Mouse (Mus musculus) heart, postnatal 0 days (tissue): ENCODE results near the gene Mthfd2. TPM values are rescaled to one million over a fixed set of nuclear protein-coding genes. Genes with fewer than 3 reads are reported as not detected.

Source experiments
- ATAC-seq: fragments of 200-750 bp; cut with Nextera tagmentation; 2 replicates; pipeline ENCODE4 v1.8.0; 2017; ENCODE audit warnings: low read depth, moderate number of reproducible peaks, moderate library complexity; ENCODE audit not compliant: insufficient read depth
- DNase-seq: peaks from one replicate; pipeline ENCODE4 v3.0.0-alpha.2; 2016; ENCODE audit warnings: low spot score
- H3K27ac ChIP-seq: fragments of 300-500 bp; sonication (generic); 2 replicates; pipeline ENCODE4 v1.5.1; 2014; ENCODE audit warnings: low read depth, mild to moderate bottlenecking
- H3K27me3 ChIP-seq: fragments of 300-500 bp; sonication (generic); 2 replicates; pipeline ENCODE4 v1.6.1; 2014; ENCODE audit warnings: low read length, mixed read lengths; ENCODE audit not compliant: control insufficient read depth, insufficient read depth
- H3K36me3 ChIP-seq: fragments of 300-500 bp; sonication (generic); replicated peaks from 2 replicates; pipeline ENCODE4 v1.6.1; 2014; ENCODE audit warnings: low read length, mixed read lengths; ENCODE audit not compliant: control insufficient read depth, insufficient read depth
- H3K4me1 ChIP-seq: fragments of 300-500 bp; sonication (generic); 2 replicates; pipeline ENCODE4 v1.6.1; 2014; ENCODE audit warnings: antibody characterized with exemption; ENCODE audit not compliant: control insufficient read depth, insufficient read depth
- H3K4me2 ChIP-seq: fragments of 300-500 bp; sonication (generic); 2 replicates; pipeline ENCODE4 v1.6.1; 2014; ENCODE audit warnings: low read depth, mild to moderate bottlenecking, low read length, moderate library complexity
- H3K4me3 ChIP-seq: fragments of 300-500 bp; sonication (generic); 2 replicates; pipeline ENCODE4 v1.5.1; 2014; ENCODE audit warnings: low read depth, low read length
- H3K9ac ChIP-seq: fragments of 300-500 bp; sonication (generic); replicated peaks from 2 replicates; pipeline ENCODE4 v1.6.1; 2014; ENCODE audit warnings: low read depth, low read length, mixed read lengths
- H3K9me3 ChIP-seq: fragments of 300-500 bp; sonication (generic); replicated peaks from 2 replicates; pipeline ENCODE4 v1.6.1; 2016; ENCODE audit warnings: low read length; ENCODE audit not compliant: control insufficient read depth
- CTCF ChIP-seq: IDR thresholded peaks from 2 replicates; pipeline ENCODE4 v1.5.1; 2016; ENCODE audit warnings: antibody characterized with exemption, control low read depth, low read depth
- EP300 ChIP-seq: IDR thresholded peaks from 2 replicates; pipeline ENCODE4 v1.6.1; 2016; ENCODE audit warnings: antibody characterized with exemption, low read depth
- WGBS: fragments of 180-500 bp; shearing (Covaris S2); extraction: QIAGEN DNeasy Blood & Tissue Kit; methylation state at CpG from one replicate; pipeline ENCODE4 v1.1.7; 2014; 5-methylcytosine and 5-hydroxymethylcytosine counted together
- polyA plus RNA-seq: library from polyadenylated mRNA; unstranded; fragments of >200 nt; fragmentation: Nextera tagmentation; extraction: Ambion mirVana; gene quantifications from 2 replicates; pipeline ENCODE4 v1.2.1, GENCODE M21; 2015
- total RNA-seq: library from RNA; depleted of rRNA; stranded (reverse); fragments of >200 nt; gene quantifications from 2 replicates; pipeline ENCODE4 v1.2.3, GENCODE M21; 2014; ENCODE audit warnings: low replicate concordance; rRNA removed

The Mthfd2 gene
- total and polyA plus RNA-seq, 2 experiments from 2014 or later, result 3.6 to 8.9 TPM

- no peak overlapping the region for H3K4me2 ChIP-seq
- no peak overlapping the region for H3K4me3 ChIP-seq
- H3K27me3 ChIP-seq, result no peaks in the 10 kb centered on the region
- H3K9ac ChIP-seq, result no peak overlapping the region
- H3K36me3 ChIP-seq, result no peaks in the 10 kb centered on the region
- peak; percentile 47 for TF ChIP-seq CTCF
- no peak for TF ChIP-seq EP300
- no peaks in the 10 kb centered on the region for H3K4me1 ChIP-seq
- no peak for DNase-seq
- no peak overlapping the region for H3K27ac ChIP-seq
- no peak for ATAC-seq
- no peaks in the 10 kb centered on the region for H3K9me3 ChIP-seq
Observed at GRCm38 (mm10) chr6:83265253-83265652, 60.5 kb downstream of the Mthfd2 start.

- H3K9me3 ChIP-seq, result no peaks in the 10 kb centered on the region
- no peaks in the 10 kb centered on the region for H3K36me3 ChIP-seq
- H3K4me3 ChIP-seq, result no peak overlapping the region
- ATAC-seq, result no peak
- H3K4me2 ChIP-seq, result no peak overlapping the region
- no peak for DNase-seq
- TF ChIP-seq EP300 (no peak), CTCF (no peak)
- 88% methylated on average over 1 of the region's 1 CpGs for WGBS
- H3K27ac ChIP-seq, result no peak overlapping the region
- H3K4me1 ChIP-seq, result no peaks in the 10 kb centered on the region
- no peaks in the 10 kb centered on the region for H3K27me3 ChIP-seq
- H3K9ac ChIP-seq, result no peak overlapping the region
Observed at GRCm38 (mm10) chr6:83264516-83264915, 61.2 kb downstream of the Mthfd2 start.

Other genes with a start within 250 kb of the Mthfd2 start
- gene Pcgf1, start 248.0 kb downstream of the Mthfd2 start, total RNA-seq, result 12.1 and 14.8 TPM in 2 replicates
- gene Pcgf1, start 248.0 kb downstream of the Mthfd2 start, polyA plus RNA-seq, result 13.2 and 14.7 TPM in 2 replicates
- not detected in 2 replicates for gene Lbx2, start 239.5 kb downstream of the Mthfd2 start, total RNA-seq
- gene Lbx2, start 239.5 kb downstream of the Mthfd2 start, polyA plus RNA-seq, result 0.59 and 0.64 TPM in 2 replicates
- gene Ccdc142, start 224.3 kb downstream of the Mthfd2 start, total RNA-seq, result 0.11 and 0.97 TPM in 2 replicates
- gene Ccdc142, start 224.3 kb downstream of the Mthfd2 start, polyA plus RNA-seq, result 1.1 and 1.6 TPM in 2 replicates
- gene Gm42688, start 224.3 kb downstream of the Mthfd2 start, total RNA-seq, result 2.4 and 3.4 TPM in 2 replicates
- gene Gm42688, start 224.3 kb downstream of the Mthfd2 start, polyA plus RNA-seq, result 1.1 and 1.4 TPM in 2 replicates
- gene Mrpl53, start 216.9 kb downstream of the Mthfd2 start, total RNA-seq, result 87.9 and 156 TPM in 2 replicates
- gene Mrpl53, start 216.9 kb downstream of the Mthfd2 start, polyA plus RNA-seq, result 242 and 247 TPM in 2 replicates
- gene Mogs, start 210.4 kb downstream of the Mthfd2 start, total RNA-seq, result 27.5 and 28.1 TPM in 2 replicates
- gene Mogs, start 210.4 kb downstream of the Mthfd2 start, polyA plus RNA-seq, result 7.9 and 9.4 TPM in 2 replicates
- gene Wbp1, start 204.3 kb downstream of the Mthfd2 start, total RNA-seq, result 151 and 186 TPM in 2 replicates
- gene Wbp1, start 204.3 kb downstream of the Mthfd2 start, polyA plus RNA-seq, result 97.5 and 98.1 TPM in 2 replicates
- 8.9 and 11.6 TPM in 2 replicates for gene Ino80b, start 200.5 kb downstream of the Mthfd2 start, total RNA-seq
- 5.5 and 6.8 TPM in 2 replicates for gene Ino80b, start 200.5 kb downstream of the Mthfd2 start, polyA plus RNA-seq
- 40.0 and 45.9 TPM in 2 replicates for gene Rtkn, start 190.4 kb downstream of the Mthfd2 start, total RNA-seq
- gene Rtkn, start 190.4 kb downstream of the Mthfd2 start, polyA plus RNA-seq, result 12.5 and 13.0 TPM in 2 replicates
- 1.4 and 5.5 TPM in 2 replicates for gene Wdr54, start 169.5 kb downstream of the Mthfd2 start, total RNA-seq
- gene Wdr54, start 169.5 kb downstream of the Mthfd2 start, polyA plus RNA-seq, result 0.96 and 1.1 TPM in 2 replicates
- 2.0 TPM in 1 of 2 replicates, not detected in the other for gene 1700003E16Rik, start 169.5 kb downstream of the Mthfd2 start, total RNA-seq
- gene 1700003E16Rik, start 169.5 kb downstream of the Mthfd2 start, polyA plus RNA-seq, result 0.20 and 0.45 TPM in 2 replicates
- 45.9 and 47.7 TPM in 2 replicates for gene Dctn1, start 160.0 kb downstream of the Mthfd2 start, total RNA-seq
- 48.9 and 50.8 TPM in 2 replicates for gene Dctn1, start 160.0 kb downstream of the Mthfd2 start, polyA plus RNA-seq
- gene Slc4a5, start 106.1 kb downstream of the Mthfd2 start, total RNA-seq, result not detected in 2 replicates
- gene Slc4a5, start 106.1 kb downstream of the Mthfd2 start, polyA plus RNA-seq, result 0.03 TPM in 1 of 2 replicates, not detected in the other
- gene Mob1a, start 108 bp upstream of the Mthfd2 start, total RNA-seq, result 33.8 and 35.0 TPM in 2 replicates
- 15.1 and 15.9 TPM in 2 replicates for gene Mob1a, start 108 bp upstream of the Mthfd2 start, polyA plus RNA-seq
- gene Bola3, start 23.2 kb upstream of the Mthfd2 start, total RNA-seq, result 32.0 and 36.3 TPM in 2 replicates
- gene Bola3, start 23.2 kb upstream of the Mthfd2 start, polyA plus RNA-seq, result 492 and 553 TPM in 2 replicates
- 14.1 and 17.3 TPM in 2 replicates for gene Tet3, start 133.2 kb upstream of the Mthfd2 start, total RNA-seq
- 16.4 and 17.2 TPM in 2 replicates for gene Tet3, start 133.2 kb upstream of the Mthfd2 start, polyA plus RNA-seq
- 21.4 and 25.2 TPM in 2 replicates for gene Dguok, start 181.1 kb upstream of the Mthfd2 start, total RNA-seq
- 51.7 and 58.4 TPM in 2 replicates for gene Dguok, start 181.1 kb upstream of the Mthfd2 start, polyA plus RNA-seq
- 15.0 and 831 TPM in 2 replicates for gene Actg2, start 210.4 kb upstream of the Mthfd2 start, total RNA-seq
- 7.0 and 9.9 TPM in 2 replicates for gene Actg2, start 210.4 kb upstream of the Mthfd2 start, polyA plus RNA-seq
- gene Stambp, start 246.8 kb upstream of the Mthfd2 start, total RNA-seq, result 1.2 and 1.5 TPM in 2 replicates
- 22.9 and 24.6 TPM in 2 replicates for gene Stambp, start 246.8 kb upstream of the Mthfd2 start, polyA plus RNA-seq